Mouse (Mus musculus) stomach, embryonic 16.5 days (tissue): ENCODE measurements at regions not wholly inside any gene's neighbourhood (a gene's known extent, or its start where the extent isn't known, plus 50 kb on each side); places are given as distances from the start of the nearest gene placed in this dataset.

Experiments used
- ATAC-seq: fragments of 200-750 bp; cut with Nextera tagmentation; 2 replicates; pipeline ENCODE4 v1.8.0; 2017; ENCODE audit warnings: moderate number of reproducible peaks, moderate TSS enrichment; ENCODE audit not compliant: insufficient read depth, low FRiP score
- H3K27ac ChIP-seq: fragments of 300-500 bp; sonication (generic); 2 replicates; pipeline ENCODE4 v1.5.1; 2014; ENCODE audit warnings: low read length
- H3K27me3 ChIP-seq: fragments of 300-500 bp; sonication (generic); 2 replicates; pipeline ENCODE4 v1.6.1; 2014; ENCODE audit warnings: low read length, control low read depth, mixed read lengths; ENCODE audit not compliant: control insufficient read depth, insufficient read depth
- H3K36me3 ChIP-seq: fragments of 300-500 bp; sonication (generic); 2 replicates; pipeline ENCODE4 v1.6.1; 2014; ENCODE audit warnings: low read length; ENCODE audit not compliant: control insufficient read depth, insufficient read depth
- H3K4me1 ChIP-seq: fragments of 300-500 bp; sonication (generic); 2 replicates; pipeline ENCODE4 v1.6.1; 2014; ENCODE audit warnings: low read length, control low read depth, mixed read lengths; ENCODE audit not compliant: control insufficient read depth, insufficient read depth
- H3K4me2 ChIP-seq: fragments of 300-500 bp; sonication (generic); 2 replicates; pipeline ENCODE4 v1.6.1; 2014; ENCODE audit warnings: low read depth, low read length, mixed read lengths
- H3K4me3 ChIP-seq: fragments of 300-500 bp; sonication (generic); replicated peaks from 2 replicates; pipeline ENCODE4 v1.5.1; 2014; ENCODE audit warnings: mild to moderate bottlenecking, low read length
- H3K9ac ChIP-seq: fragments of 300-500 bp; sonication (generic); 2 replicates; pipeline ENCODE4 v1.6.1; 2014; ENCODE audit warnings: low read length
- H3K9me3 ChIP-seq: fragments of 300-500 bp; sonication (generic); replicated peaks from 2 replicates; pipeline ENCODE4 v1.6.1; 2016; ENCODE audit warnings: low read length, control low read depth; ENCODE audit not compliant: control insufficient read depth
- WGBS: fragments of 180-500 bp; shearing (Covaris S2); extraction: QIAGEN DNeasy Blood & Tissue Kit; methylation state at CpG from one replicate; pipeline ENCODE4 v1.1.7; 2014; 5-methylcytosine and 5-hydroxymethylcytosine counted together

DNA sequence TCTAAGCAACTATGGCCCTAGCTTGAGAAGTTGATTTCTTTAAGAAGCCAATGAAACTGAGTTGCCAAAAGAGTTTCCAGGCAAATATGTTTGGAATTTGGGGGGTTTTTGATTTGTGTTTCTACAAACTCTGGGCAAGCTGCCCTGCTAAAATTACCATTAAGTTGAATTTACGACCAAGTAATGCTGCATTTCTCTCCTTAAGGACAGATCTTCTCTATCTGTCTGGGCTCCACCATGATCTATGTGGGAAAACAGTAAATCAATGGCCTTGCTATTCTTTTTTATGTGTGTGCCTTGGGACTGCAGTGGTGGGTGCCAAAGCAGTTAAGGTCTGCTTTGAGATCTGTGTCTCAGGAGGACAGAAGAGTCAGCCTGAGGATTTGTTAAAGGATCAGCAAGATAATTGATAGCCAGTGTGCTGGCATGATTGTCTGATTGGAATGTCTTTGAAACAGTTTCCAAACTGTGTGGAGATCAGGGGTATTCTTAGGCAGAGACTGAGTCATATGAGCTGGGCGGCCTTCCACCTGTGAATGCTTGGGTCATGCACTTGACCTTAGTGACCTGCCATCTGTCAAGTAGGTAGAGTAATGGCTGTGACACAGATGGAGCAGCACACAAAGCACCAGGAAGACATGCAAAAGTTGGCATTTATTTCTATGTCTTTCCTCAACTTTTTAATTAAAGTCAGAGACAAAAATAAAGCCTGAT is 91.1 kb upstream of the Pmch start:
- H3K9ac ChIP-seq: no peak overlapping the region
- no peaks in the 10 kb centered on the region for H3K9me3 ChIP-seq
- no peak for ATAC-seq
- H3K27me3 ChIP-seq: no peaks in the 10 kb centered on the region
- H3K4me1 ChIP-seq: no peaks in the 10 kb centered on the region
- H3K4me3 ChIP-seq: no peak overlapping the region
- H3K27ac ChIP-seq: no peak overlapping the region
- H3K4me2 ChIP-seq: no peak overlapping the region
- WGBS: 45% methylated on average over 2 of the region's 2 CpGs
- no peaks in the 10 kb centered on the region for H3K36me3 ChIP-seq

DNA sequence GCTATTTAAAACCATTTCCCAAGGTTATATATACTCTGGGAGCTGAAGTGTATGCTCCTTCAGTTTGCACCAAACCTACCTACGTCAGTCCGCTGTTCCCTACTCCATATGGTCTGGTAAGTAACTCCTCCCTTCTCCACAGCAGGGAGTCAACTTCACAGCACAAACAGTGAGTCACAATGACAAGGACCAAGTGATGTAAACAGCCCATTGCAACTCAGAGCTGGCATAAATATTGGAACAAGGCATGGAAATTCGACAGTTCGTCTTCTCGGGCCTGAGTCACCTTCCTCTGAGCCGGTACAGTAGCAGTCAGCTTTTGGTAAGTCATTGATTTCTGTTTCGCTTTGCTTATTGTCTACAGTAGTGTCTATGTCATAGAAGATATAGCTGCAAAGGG is 82.2 kb upstream of the Pmch start:
- no peak overlapping the region for H3K4me3 ChIP-seq
- no peak overlapping the region for H3K27ac ChIP-seq
- no peaks in the 10 kb centered on the region for H3K4me1 ChIP-seq
- H3K27me3 ChIP-seq: no peaks in the 10 kb centered on the region
- H3K4me2 ChIP-seq: no peak overlapping the region
- H3K9ac ChIP-seq: no peak overlapping the region
- WGBS: 90% methylated on average over 7 of the region's 7 CpGs
- no peaks in the 10 kb centered on the region for H3K9me3 ChIP-seq
- H3K36me3 ChIP-seq: no peaks in the 10 kb centered on the region
- ATAC-seq: no peak

DNA sequence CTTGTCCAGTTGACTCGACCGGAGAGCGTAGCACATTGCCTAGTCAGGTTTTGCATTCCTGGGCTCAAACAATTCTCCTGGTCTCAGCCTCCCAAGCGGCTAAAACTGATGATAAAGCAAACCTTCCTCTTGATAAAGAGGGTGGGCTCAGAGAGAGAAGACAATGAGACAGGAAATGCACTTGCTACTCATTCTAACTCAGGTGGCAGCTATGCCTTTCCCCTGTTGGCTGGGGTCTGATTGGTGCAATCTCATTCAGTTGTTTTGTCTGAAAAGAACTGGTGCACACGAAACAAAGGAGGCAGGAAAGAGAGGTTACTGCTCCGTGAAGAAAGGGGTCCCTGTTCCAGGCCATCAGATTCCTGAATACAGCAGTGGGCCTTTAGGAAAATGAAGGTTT is 80.0 kb upstream of the Pmch start:
- Histone ChIP-seq H3K9ac (no peak overlapping the region), H3K9me3 (no peaks in the 10 kb centered on the region), H3K4me2 (no peak overlapping the region), H3K27me3 (no peaks in the 10 kb centered on the region), H3K36me3 (no peaks in the 10 kb centered on the region), H3K4me1 (no peaks in the 10 kb centered on the region), H3K27ac (no peak overlapping the region), H3K4me3 (no peak overlapping the region)
- ATAC-seq: no peak
- WGBS: 75% methylated on average over 6 of the region's 6 CpGs

DNA sequence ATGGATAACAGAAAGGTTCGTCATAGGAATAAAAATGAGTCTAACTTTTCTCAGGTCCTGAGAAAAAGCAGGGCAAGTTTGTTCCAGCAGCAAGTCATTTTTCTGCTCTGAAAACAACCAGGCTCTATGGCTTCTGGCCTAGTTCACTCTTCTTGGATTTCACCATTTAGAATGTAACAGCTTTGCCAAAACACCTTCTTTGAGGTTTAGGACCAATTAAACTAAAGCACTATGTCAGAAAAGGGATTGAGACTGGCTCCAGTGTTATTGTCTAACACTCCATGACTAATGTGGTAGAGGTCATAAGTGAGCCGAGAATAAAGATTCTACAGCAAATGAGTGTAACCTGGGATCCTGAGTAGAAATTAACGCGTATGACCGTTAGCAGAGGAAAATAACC is 58.9 kb upstream of the Pmch start:
- 52% methylated on average over 5 of the region's 5 CpGs for WGBS
- Histone ChIP-seq H3K4me1 (no peaks in the 10 kb centered on the region), H3K9me3 (no peaks in the 10 kb centered on the region), H3K9ac (no peak overlapping the region), H3K27me3 (no peaks in the 10 kb centered on the region), H3K27ac (no peak overlapping the region), H3K4me3 (no peak overlapping the region), H3K4me2 (no peak overlapping the region), H3K36me3 (no peaks in the 10 kb centered on the region)
- ATAC-seq: peak; percentile 40; the same call in 1 of the 2 replicates
